Mouse (Mus musculus) small intestine, adult 2 months (tissue): ENCODE data around the gene Dennd6a. TPM values are rescaled to one million over a fixed set of nuclear protein-coding genes. Genes with fewer than 3 reads are reported as not detected.

Experiments
- H3K27ac ChIP-seq: fragments of 200-500 bp; 2 replicates; pipeline ENCODE4 v1.5.1; 2012; ENCODE audit warnings: low read depth, low read length, control low read depth, inconsistent platforms; ENCODE audit not compliant: insufficient read depth
- H3K27me3 ChIP-seq: fragments of 200-500 bp; 2 replicates; pipeline ENCODE4 v1.6.1; 2012; ENCODE audit warnings: mild to moderate bottlenecking, moderate library complexity, low read length, inconsistent platforms; ENCODE audit not compliant: control insufficient read depth, insufficient read depth
- H3K36me3 ChIP-seq: fragments of 200-500 bp; 2 replicates; pipeline ENCODE4 v1.6.1; 2012; ENCODE audit warnings: mild to moderate bottlenecking, low read length, control low read depth, inconsistent platforms; ENCODE audit not compliant: control insufficient read depth, insufficient read depth
- H3K4me1 ChIP-seq: fragments of 200-500 bp; 2 replicates; pipeline ENCODE4 v1.6.1; 2012; ENCODE audit warnings: low read length, inconsistent platforms, mixed read lengths; ENCODE audit not compliant: control insufficient read depth, insufficient read depth, insufficient read length
- H3K4me3 ChIP-seq: fragments of 200-500 bp; 2 replicates; pipeline ENCODE4 v1.5.1; 2012; ENCODE audit warnings: low read depth, mild to moderate bottlenecking, control low read depth, inconsistent platforms, low read length, moderate library complexity
- CTCF ChIP-seq: fragments of 200-500 bp; IDR thresholded peaks from 2 replicates; pipeline ENCODE4 v1.5.1; 2012; ENCODE audit warnings: low read depth, mild to moderate bottlenecking, control low read depth, inconsistent platforms, low read length, moderate library complexity, mixed read lengths; ENCODE audit not compliant: insufficient replicate concordance, insufficient read length; ENCODE audit errors: extremely low read depth
- POLR2A ChIP-seq: fragments of 200-500 bp; IDR thresholded peaks from 2 replicates; pipeline ENCODE4 v1.6.1; 2012; ENCODE audit warnings: low read depth, mild to moderate bottlenecking, control low read depth, inconsistent platforms, low read length, moderate library complexity
- WGBS: fragments of 180-500 bp; shearing (Covaris S2); methylation state at CpG from one replicate; pipeline ENCODE4 v1.1.7; 2018; 5-methylcytosine and 5-hydroxymethylcytosine counted together
- polyA plus RNA-seq: library from polyadenylated mRNA; depleted of rRNA; stranded (reverse); fragments of >200 nt; gene quantifications from 2 replicates; pipeline ENCODE4 v1.2.3, GENCODE M21; 2012

Dennd6a gene
- polyA plus RNA-seq, 1 experiment: 8.6 TPM

DNA sequence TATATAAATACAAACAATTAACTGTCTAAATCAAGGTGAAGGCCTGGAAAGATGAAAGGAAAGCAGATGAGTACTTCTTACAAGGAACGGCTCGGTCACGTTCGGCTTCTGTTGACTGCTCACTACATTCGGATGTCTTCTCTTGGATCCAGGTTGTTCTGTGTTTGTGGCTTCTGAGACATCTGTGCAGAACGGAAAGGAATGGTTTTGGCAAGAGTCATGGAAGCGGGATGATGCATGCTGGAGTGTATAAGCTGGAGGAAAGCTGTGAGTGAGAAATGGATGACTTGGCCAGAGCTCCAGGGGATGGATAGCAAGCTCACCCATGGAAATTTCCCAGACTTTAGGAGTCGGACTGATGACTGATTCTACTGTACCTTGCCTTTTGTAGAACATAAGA, 22.9 kb upstream of the Dennd6a start:
- no peak overlapping the region for H3K27ac ChIP-seq
- WGBS: 93% methylated on average over 8 of the region's 8 CpGs
- H3K4me1 ChIP-seq: 0 out of 2 replicates have a peak, but pooled peaks cover 3% of the 10 kb centered on the region
- H3K27me3 ChIP-seq: no peaks in the 10 kb centered on the region
- no peaks in the 10 kb centered on the region for H3K36me3 ChIP-seq
- H3K4me3 ChIP-seq: no peak overlapping the region
- TF ChIP-seq CTCF (no peak), POLR2A (no peak)

DNA sequence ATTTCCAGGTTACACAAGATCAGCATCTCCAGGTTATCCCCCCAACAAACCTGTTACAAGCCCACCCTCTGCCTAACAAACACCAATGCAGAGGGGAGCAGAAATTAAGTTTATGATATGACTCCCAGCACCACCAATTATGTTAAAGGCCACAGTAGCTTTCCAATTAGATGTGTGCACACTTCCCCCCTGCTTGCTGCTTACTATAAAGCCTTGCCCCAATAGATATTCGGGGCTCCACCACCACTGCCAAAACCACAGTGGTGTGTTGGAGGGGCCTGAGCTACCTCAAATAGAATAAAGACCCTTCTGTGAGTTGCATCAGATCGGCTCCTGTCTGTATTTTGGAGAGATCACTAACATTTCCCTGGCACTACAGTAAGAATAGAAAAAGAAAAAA, 21.2 kb upstream of the Dennd6a start:
- H3K27ac ChIP-seq: no peak overlapping the region
- 0 out of 2 replicates have a peak, but pooled peaks cover 3% of the 10 kb centered on the region for H3K4me1 ChIP-seq
- TF ChIP-seq POLR2A (no peak), CTCF (no peak)
- H3K36me3 ChIP-seq: no peaks in the 10 kb centered on the region
- H3K4me3 ChIP-seq: no peak overlapping the region
- H3K27me3 ChIP-seq: no peaks in the 10 kb centered on the region
- WGBS: 86% methylated on average over 2 of the region's 2 CpGs

DNA sequence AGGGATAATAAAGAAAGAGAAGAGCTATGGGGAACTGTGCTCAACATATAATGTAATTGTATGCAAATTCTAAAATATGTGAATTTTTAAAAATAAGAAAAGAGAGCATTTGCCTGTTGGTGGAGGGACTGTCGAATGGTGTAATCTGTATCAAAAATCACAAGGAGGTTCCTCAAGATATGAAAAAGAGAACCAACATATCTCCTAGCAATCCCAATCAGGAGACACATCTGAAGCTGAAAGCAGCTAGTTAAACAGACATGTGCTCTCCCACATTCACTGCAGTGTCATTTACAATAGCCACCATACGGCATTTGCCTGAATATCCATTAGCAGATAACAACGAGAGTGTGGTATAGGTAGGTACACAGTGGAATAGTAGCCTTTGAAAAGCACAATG, 20.8 kb upstream of the Dennd6a start:
- TF ChIP-seq POLR2A (no peak), CTCF (no peak)
- H3K4me3 ChIP-seq: no peak overlapping the region
- H3K27me3 ChIP-seq: no peaks in the 10 kb centered on the region
- no peaks in the 10 kb centered on the region for H3K4me1 ChIP-seq
- 71% methylated on average over 3 of the region's 3 CpGs for WGBS
- no peak overlapping the region for H3K27ac ChIP-seq
- no peaks in the 10 kb centered on the region for H3K36me3 ChIP-seq

DNA sequence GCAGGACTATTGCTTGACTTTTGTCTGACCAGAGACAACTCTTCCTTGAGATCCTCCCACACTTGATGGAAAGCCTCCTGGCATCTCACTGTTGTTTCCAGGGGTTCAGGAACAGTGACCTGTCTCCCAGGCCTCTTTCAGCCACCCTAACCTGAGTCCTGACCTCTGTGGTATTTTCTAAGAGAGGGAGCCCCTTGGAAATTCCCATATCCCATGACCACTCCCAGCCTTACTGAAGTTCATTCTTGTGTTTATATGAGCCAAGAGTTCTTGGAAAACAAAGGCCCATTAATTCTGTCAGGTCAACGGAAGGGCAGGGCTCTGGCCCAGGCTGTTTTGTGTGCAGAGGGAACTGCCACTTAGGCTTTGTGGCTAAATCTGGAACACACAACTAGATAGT, 16.1 kb upstream of the Dennd6a start:
- no peaks in the 10 kb centered on the region for H3K27me3 ChIP-seq
- no peaks in the 10 kb centered on the region for H3K36me3 ChIP-seq
- H3K27ac ChIP-seq: no peak overlapping the region
- WGBS: 45% methylated on average over 1 of the region's 1 CpGs
- TF ChIP-seq POLR2A (no peak), CTCF (no peak)
- H3K4me1 ChIP-seq: no peaks in the 10 kb centered on the region
- H3K4me3 ChIP-seq: no peak overlapping the region

DNA sequence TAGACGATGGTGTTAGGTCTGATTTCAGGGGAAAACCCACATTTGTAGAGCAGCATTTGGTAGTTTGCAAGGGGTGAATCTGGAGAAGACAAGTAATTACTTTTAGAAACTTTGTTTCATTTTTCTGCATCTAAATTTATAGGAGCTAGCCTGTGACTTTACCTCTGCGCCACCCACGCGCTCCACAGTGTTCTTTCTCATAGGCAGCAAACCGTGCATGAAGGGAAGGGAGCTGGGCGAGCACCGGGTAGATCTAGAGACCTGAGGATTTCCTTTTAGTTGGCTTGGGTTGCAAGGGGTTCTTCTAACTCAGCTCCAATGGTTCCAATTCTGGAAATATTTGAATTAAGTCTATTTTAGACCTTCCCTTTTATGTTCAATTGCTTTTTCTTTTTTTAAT, 15.1 kb upstream of the Dennd6a start:
- H3K4me1 ChIP-seq: no peaks in the 10 kb centered on the region
- 93% methylated on average over 7 of the region's 7 CpGs for WGBS
- no peak overlapping the region for H3K4me3 ChIP-seq
- TF ChIP-seq CTCF: no peak
- no peak for TF ChIP-seq POLR2A
- no peaks in the 10 kb centered on the region for H3K27me3 ChIP-seq
- no peak overlapping the region for H3K27ac ChIP-seq
- H3K36me3 ChIP-seq: no peaks in the 10 kb centered on the region

DNA sequence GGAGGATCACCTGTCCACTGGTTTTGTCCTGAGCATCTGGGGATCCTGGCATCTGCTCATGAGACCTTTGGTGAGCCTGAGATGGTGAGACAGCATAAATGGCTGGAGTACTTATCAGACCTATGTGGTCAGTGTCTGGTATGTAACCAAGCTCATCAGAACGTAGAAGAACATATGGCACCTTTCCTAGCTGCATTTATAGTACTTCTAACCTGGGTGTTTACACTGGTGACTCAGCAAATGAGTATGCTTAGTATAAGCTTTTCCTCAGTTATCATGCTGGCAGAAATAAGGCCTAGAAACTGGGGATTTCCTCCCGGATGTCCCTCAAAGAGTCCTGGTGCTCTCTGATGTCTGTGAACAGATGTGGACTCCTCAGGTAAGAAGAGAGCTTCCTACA, 11.4 kb upstream of the Dennd6a start:
- TF ChIP-seq POLR2A: no peak
- TF ChIP-seq CTCF: no peak
- H3K27me3 ChIP-seq: no peaks in the 10 kb centered on the region
- H3K4me1 ChIP-seq: no peaks in the 10 kb centered on the region
- WGBS: 57% methylated on average over 2 of the region's 2 CpGs
- H3K4me3 ChIP-seq: no peak overlapping the region
- H3K27ac ChIP-seq: no peak overlapping the region
- H3K36me3 ChIP-seq: no peaks in the 10 kb centered on the region

DNA sequence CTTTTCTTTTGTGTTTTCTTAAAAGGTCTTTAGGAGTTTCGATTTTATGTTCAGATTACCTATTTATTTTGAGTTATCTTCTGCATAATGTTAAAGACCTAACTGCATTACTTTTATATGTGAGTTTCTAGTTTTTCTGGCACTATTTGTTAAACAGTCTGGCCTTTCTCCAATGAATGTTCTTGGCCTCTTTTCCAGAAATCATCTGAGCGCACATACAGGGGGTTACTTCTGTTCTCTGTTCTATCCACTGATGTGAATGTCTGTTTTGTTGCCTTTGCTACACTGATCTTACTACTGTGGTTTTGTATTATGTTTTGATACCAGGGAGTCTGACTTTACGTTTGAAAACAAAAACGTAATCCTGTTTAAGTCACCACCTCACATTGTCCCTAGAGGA, 3.8 kb upstream of the Dennd6a start:
- no peak overlapping the region for H3K27ac ChIP-seq
- no peaks in the 10 kb centered on the region for H3K27me3 ChIP-seq
- no peaks in the 10 kb centered on the region for H3K4me1 ChIP-seq
- TF ChIP-seq CTCF (no peak), POLR2A (no peak)
- no peaks in the 10 kb centered on the region for H3K36me3 ChIP-seq
- no peak overlapping the region for H3K4me3 ChIP-seq
- WGBS: 85% methylated on average over 4 of the region's 4 CpGs
